Mouse (Mus musculus) neural tube, embryonic 12.5 days (tissue): ENCODE results near the gene Lrrc34. TPM values are rescaled to one million over a fixed set of nuclear protein-coding genes. Genes with fewer than 3 reads are reported as not detected.
A peak's percentile ranks its signal among the peaks of the same experiment; 100 is the strongest.

ENCODE experiments used
- ATAC-seq: fragments of 200-750 bp; cut with Nextera tagmentation; 2 replicates; pipeline ENCODE4 v1.8.0; 2017; ENCODE audit warnings: low read depth, mild to moderate bottlenecking, moderate TSS enrichment, moderate library complexity; ENCODE audit not compliant: low FRiP score
- H3K27ac ChIP-seq: fragments of 300-500 bp; sonication (generic); 2 replicates; pipeline ENCODE4 v1.5.1; 2016
- H3K27me3 ChIP-seq: fragments of 300-500 bp; sonication (generic); replicated peaks from 2 replicates; pipeline ENCODE4 v1.6.1; 2016; ENCODE audit warnings: mild to moderate bottlenecking
- H3K36me3 ChIP-seq: fragments of 300-500 bp; sonication (generic); 2 replicates; pipeline ENCODE4 v1.6.1; 2016; ENCODE audit warnings: mild to moderate bottlenecking
- H3K4me1 ChIP-seq: fragments of 300-500 bp; sonication (generic); 2 replicates; pipeline ENCODE4 v1.6.1; 2016
- H3K4me2 ChIP-seq: fragments of 300-500 bp; sonication (generic); replicated peaks from 2 replicates; pipeline ENCODE4 v1.6.1; 2016; ENCODE audit warnings: mild to moderate bottlenecking
- H3K4me3 ChIP-seq: fragments of 300-500 bp; sonication (generic); 2 replicates; pipeline ENCODE4 v1.5.1; 2016
- H3K9ac ChIP-seq: fragments of 300-500 bp; sonication (generic); 2 replicates; pipeline ENCODE4 v1.6.1; 2016; ENCODE audit warnings: mild to moderate bottlenecking
- H3K9me3 ChIP-seq: fragments of 300-500 bp; sonication (generic); 2 replicates; pipeline ENCODE4 v1.6.1; 2016; ENCODE audit warnings: mild to moderate bottlenecking
- WGBS: fragments of 180-500 bp; shearing (Covaris S2); methylation state at CpG from one replicate; pipeline ENCODE4 v1.1.7; 2016; 5-methylcytosine and 5-hydroxymethylcytosine counted together
- polyA plus RNA-seq: library from polyadenylated mRNA; unstranded; fragments of >200 nt; fragmentation: Nextera tagmentation; extraction: Ambion mirVana; gene quantifications from 2 replicates; pipeline ENCODE4 v1.2.1, GENCODE M21; 2016

Lrrc34 gene
- polyA plus RNA-seq, 1 experiment from 2014 or later = 1.6 TPM

DNA sequence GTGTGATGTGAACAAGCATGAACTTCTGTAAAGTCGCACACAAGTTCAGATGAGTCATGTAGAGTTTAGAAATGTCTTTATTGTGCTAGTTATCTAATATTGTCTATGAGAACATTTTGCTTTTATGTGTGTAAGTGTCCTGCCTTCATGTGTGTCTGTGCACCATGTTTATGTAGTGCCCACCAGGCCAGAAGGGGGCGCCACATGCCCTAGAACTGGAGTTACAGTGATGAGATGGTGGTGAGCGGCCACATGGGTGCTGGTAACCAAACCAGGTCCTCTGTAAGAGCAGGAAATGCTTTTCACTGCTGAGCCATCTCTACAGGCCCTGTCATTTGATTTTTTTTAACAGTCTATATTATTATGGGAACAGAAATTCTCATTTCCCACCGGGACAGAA, 12.0 kb downstream of the Lrrc34 start:
- no peaks in the 10 kb centered on the region for H3K4me1 ChIP-seq
- no peak overlapping the region for H3K4me2 ChIP-seq
- H3K4me3 ChIP-seq = no peak overlapping the region
- no peaks in the 10 kb centered on the region for H3K27me3 ChIP-seq
- H3K9me3 ChIP-seq = no peaks in the 10 kb centered on the region
- no peak for ATAC-seq
- H3K36me3 ChIP-seq = no peaks in the 10 kb centered on the region
- no peak overlapping the region for H3K27ac ChIP-seq
- no peak overlapping the region for H3K9ac ChIP-seq
- WGBS = 81% methylated on average over 4 of the region's 4 CpGs

DNA sequence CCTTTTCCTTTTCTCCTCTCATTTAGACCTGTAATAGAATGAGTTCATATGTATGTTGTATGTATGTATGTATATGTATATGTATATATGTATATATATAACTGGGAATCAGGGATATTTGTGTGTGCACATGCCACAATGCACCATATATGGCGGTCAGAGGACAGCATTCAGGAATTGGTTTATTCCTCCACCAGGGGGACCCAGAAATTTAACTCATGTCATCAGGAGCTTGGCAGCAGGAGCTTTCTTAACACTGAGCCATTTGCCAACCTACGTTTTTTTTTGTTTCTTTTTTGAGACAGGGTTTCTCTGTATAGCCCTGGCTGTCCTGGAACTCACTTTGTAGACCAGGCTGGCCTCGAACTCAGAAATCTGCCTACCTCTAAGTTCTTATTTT, 14.0 kb downstream of the Lrrc34 start:
- ATAC-seq = no peak
- H3K27me3 ChIP-seq = no peaks in the 10 kb centered on the region
- no peak overlapping the region for H3K4me2 ChIP-seq
- no peaks in the 10 kb centered on the region for H3K4me1 ChIP-seq
- H3K36me3 ChIP-seq = no peaks in the 10 kb centered on the region
- H3K27ac ChIP-seq = no peak overlapping the region
- H3K9ac ChIP-seq = no peak overlapping the region
- H3K9me3 ChIP-seq = no peaks in the 10 kb centered on the region
- WGBS = 67% methylated on average over 3 of the region's 3 CpGs
- H3K4me3 ChIP-seq = no peak overlapping the region

DNA sequence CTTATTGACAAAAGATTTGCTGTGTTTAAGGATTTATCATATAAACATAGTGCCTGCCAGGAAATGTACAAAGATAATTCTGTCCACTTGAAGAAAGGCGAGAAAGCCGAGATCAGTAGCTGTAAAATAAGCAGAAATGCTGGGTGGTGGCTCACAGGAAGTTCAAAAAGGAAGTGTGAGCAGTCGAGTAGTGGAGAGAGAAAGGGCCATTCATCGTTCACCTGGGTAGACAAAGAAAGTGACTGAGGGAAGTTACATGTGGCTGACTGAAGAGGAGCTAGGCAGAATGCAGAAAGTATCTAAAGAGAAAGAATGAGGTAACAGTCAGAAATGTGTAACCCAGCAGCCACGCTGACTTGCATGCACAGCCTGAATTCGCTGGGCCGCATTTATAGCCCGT, 27.5 kb downstream of the Lrrc34 start:
- H3K27ac ChIP-seq = no peak overlapping the region
- H3K36me3 ChIP-seq = peaks cover 42% of the 10 kb centered on the region
- no peak overlapping the region for H3K4me3 ChIP-seq
- H3K27me3 ChIP-seq = no peaks in the 10 kb centered on the region
- H3K9ac ChIP-seq = no peak overlapping the region
- ATAC-seq = no peak
- H3K4me2 ChIP-seq = no peak overlapping the region
- H3K9me3 ChIP-seq = no peaks in the 10 kb centered on the region
- 87% methylated on average over 8 of the region's 8 CpGs for WGBS
- H3K4me1 ChIP-seq = no peaks in the 10 kb centered on the region

DNA sequence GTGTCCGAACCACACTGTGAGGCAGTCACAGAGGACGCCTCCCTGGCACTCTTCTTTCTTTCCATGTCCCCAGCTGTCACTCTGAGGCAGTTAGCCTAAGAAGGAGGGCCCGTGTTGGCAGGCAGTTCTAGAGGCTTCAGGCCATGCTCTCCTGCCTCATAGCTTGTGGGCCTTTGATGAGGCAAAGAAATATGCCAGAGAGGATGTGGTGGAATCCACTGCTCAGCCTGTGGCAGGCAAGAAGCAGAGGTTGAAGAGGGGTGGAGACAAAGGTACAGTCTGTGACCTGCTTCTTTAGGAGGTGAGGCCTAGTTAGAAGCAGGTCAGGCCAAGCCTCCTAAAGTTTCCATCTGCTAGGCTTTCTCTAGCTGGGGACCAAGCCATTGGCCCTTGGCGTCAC, 36.7 kb downstream of the Lrrc34 start:
- no peak overlapping the region for H3K9ac ChIP-seq
- WGBS = 89% methylated on average over 4 of the region's 4 CpGs
- peaks cover 71% of the 10 kb centered on the region for H3K36me3 ChIP-seq
- no peak overlapping the region for H3K4me3 ChIP-seq
- no peaks in the 10 kb centered on the region for H3K4me1 ChIP-seq
- no peaks in the 10 kb centered on the region for H3K9me3 ChIP-seq
- H3K27me3 ChIP-seq = no peaks in the 10 kb centered on the region
- no peak for ATAC-seq
- H3K4me2 ChIP-seq = no peak overlapping the region
- no peak overlapping the region for H3K27ac ChIP-seq

DNA sequence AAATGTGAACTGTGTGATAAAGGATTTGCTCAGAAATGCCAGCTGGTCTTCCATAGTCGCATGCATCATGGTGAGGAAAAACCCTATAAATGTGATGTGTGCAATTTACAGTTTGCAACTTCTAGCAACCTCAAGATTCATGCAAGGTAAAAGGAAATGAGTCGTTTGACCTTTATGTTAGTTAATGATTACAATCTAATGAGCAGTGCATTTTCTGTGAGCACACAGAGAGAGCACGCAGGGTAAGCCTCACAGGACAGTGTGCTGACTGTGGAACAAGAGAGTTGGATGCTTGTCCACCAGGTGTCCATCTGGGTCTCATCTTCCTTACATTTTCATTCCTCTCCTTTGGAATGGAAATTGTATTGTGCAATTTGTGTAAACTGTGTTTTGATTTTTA, 38.7 kb downstream of the Lrrc34 start:
- Histone ChIP-seq H3K36me3 (peaks cover 62% of the 10 kb centered on the region), H3K9me3 (no peaks in the 10 kb centered on the region), H3K4me2 (no peak overlapping the region), H3K4me1 (no peaks in the 10 kb centered on the region), H3K27me3 (no peaks in the 10 kb centered on the region), H3K4me3 (no peak overlapping the region), H3K9ac (no peak overlapping the region), H3K27ac (no peak overlapping the region)
- ATAC-seq = no peak
- WGBS = 89% methylated on average over 3 of the region's 3 CpGs

DNA sequence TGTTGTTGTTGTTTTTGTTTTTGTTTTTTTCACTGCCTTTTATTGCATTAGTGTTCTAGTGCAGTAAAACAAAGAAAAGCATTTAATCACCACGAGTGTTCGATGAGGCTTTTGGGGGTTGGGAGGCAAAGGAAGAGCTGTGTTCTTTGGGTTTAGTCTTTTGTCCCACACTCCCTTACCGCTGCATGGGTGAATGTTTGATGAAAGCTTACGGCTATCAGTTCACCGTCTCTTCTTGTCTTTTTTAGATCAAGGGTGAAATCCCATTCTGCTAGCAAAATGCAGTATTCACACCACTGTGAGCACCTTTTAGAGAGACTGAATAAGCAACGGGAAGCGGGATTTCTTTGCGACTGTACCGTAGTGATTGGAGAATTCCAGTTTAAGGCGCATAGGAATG, 44.4 kb downstream of the Lrrc34 start:
- WGBS = 32% methylated on average over 10 of the region's 10 CpGs
- H3K27ac ChIP-seq = no peak overlapping the region

DNA sequence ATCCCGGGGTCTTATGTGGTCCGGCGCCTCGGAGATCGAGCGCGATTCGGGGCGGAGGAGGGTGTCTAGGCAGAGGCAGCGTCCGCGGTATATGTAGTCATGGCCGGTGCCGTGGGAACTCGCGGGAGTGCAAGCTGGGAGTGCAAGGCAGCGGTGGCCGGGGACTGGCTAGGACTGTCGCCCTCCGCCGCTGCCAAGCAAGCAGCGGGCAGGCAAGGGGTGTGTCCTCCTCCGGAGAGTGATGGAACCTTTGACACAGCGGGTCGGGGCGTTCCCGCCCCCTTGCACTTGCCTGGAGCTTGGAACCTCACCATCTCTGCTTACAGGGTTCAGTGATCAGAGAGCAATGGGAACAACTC, 45.0 kb downstream of the Lrrc34 start:
- Histone ChIP-seq H3K36me3 (peaks cover 18% of the 10 kb centered on the region), H3K27me3 (peaks cover 4% of the 10 kb centered on the region; the same call in 1 of the 2 replicates), H3K4me2 (peak overlapping the region; percentile 78), H3K4me1 (peaks cover 16% of the 10 kb centered on the region), H3K9me3 (no peaks in the 10 kb centered on the region), H3K4me3 (peak overlapping the region; percentile 89), H3K27ac (peak overlapping the region; percentile 91), H3K9ac (peak overlapping the region; percentile 83)
- WGBS = under 1% methylated on average over 27 of the region's 27 CpGs
- ATAC-seq = peak; percentile 60; the same call in 1 of the 2 replicates

More for the DNA sequence above, 44.4 kb downstream of the Lrrc34 start:
- peak overlapping the region; percentile 83 for H3K9ac ChIP-seq
- H3K36me3 ChIP-seq = peaks cover 21% of the 10 kb centered on the region
- H3K4me1 ChIP-seq = peaks cover 16% of the 10 kb centered on the region
- peak overlapping the region; percentile 78 for H3K4me2 ChIP-seq
- ATAC-seq = no peak
- peak overlapping the region; percentile 89 for H3K4me3 ChIP-seq
- no peaks in the 10 kb centered on the region for H3K9me3 ChIP-seq
- H3K27me3 ChIP-seq = peaks cover 3% of the 10 kb centered on the region; the same call in 1 of the 2 replicates

DNA sequence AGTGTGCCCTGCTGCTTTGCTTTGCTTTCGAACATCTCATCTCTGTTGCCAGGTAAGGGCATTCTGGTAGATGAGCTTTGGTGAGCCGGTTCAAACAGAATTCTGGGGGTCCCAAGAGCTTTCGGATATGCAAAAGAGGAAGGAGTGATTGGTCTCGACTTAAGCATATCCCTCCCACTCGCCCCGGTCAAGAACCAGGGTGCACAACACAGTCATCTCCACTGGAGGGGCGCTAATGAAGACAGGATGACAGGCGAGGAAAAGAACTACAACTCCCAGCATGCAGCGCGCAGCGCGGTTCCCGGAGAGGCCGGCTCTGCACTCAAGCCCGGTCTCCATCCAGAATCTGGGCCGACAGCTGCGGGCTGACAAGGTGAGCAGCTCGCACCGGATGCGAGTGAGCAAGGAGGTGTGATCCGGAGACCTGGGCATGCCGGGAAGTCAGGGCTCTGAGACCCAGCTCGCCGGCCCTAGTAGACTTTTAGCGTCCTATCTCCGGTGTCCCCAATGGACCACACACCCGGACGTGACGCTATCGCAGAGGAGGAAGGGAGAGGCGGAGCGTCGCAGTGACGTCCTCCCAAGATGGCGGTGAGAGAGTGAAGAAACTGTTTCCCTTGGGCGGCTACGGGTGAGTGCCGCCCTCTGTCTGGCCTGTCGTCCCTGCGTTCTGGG, 45.5 kb downstream of the Lrrc34 start, which contains the start of gene Mynn:
TSS of gene Mynn (plus strand) at position 1 of the 675 bp plus-strand sequence.
- Histone ChIP-seq H3K4me2 (peak within 1 kb of the TSS; percentile 78), H3K4me1 (peaks cover 16% of the 10 kb centered on the region), H3K27ac (peak within 1 kb of the TSS; percentile 91), H3K27me3 (peaks cover 4% of the 10 kb centered on the region; the same call in 1 of the 2 replicates), H3K4me3 (peak within 1 kb of the TSS; percentile 89), H3K36me3 (peaks cover 13% of the 10 kb centered on the region), H3K9me3 (no peaks in the 10 kb centered on the region), H3K9ac (peak within 1 kb of the TSS; percentile 83)
- peak; percentile 95 for ATAC-seq
- under 1% methylated on average over 40 of the region's 40 CpGs for WGBS

DNA sequence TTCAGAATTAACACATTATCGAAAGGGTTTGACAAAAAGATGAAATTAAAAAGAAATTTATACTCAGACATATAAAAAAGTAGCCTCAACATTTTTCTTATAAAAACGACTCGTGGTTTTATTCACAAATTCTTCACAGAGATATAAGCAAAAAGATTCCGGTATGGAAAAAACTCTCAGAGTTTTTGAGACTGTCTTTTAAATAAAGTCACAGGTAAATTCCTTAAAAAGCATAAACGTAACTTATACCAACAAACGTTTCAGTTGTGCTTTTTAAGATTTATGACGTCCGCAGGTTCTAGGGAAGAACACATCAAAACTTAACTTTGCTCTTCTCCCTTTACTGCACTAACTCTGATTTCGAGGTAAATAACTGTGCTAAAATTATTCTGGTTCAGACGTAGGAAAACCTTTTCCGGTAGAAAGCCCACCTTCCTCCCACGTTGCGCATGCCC, 46.0 kb downstream of the Lrrc34 start:
- H3K4me1 ChIP-seq = peaks cover 16% of the 10 kb centered on the region
- peak overlapping the region; percentile 83; the same call in 1 of the 2 replicates for H3K9ac ChIP-seq
- H3K27me3 ChIP-seq = peaks cover 4% of the 10 kb centered on the region; the same call in 1 of the 2 replicates
- H3K36me3 ChIP-seq = peaks cover 10% of the 10 kb centered on the region
- no peaks in the 10 kb centered on the region for H3K9me3 ChIP-seq
- H3K4me3 ChIP-seq = peak overlapping the region; percentile 89
- ATAC-seq = no peak
- WGBS = 1% methylated on average over 13 of the region's 13 CpGs
- peak overlapping the region; percentile 78 for H3K4me2 ChIP-seq
- H3K27ac ChIP-seq = peak overlapping the region; percentile 91

DNA sequence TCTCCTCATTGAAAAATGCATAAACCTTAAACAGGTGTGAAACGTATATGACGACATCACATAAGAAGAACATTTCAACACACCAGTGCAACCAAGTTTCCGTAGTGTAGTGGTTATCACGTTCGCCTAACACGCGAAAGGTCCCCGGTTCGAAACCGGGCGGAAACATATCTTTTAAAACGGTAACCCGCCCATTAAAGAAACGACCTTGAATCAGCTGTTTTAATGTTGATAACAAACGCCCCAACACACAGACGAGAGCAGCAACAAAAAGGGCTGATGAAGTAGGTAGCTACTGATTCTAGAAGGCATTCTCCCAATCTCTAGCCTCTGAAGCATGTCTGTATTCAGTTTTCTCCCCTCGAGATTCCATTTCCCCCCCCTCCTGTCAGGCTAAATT, 46.5 kb downstream of the Lrrc34 start:
- no peaks in the 10 kb centered on the region for H3K9me3 ChIP-seq
- peak overlapping the region; percentile 78 for H3K4me2 ChIP-seq
- ATAC-seq = peak; percentile 15
- peak overlapping the region; percentile 46 for H3K4me3 ChIP-seq
- H3K36me3 ChIP-seq = peaks cover 8% of the 10 kb centered on the region
- WGBS = under 1% methylated on average over 17 of the region's 17 CpGs
- peaks cover 4% of the 10 kb centered on the region; the same call in 1 of the 2 replicates for H3K27me3 ChIP-seq
- H3K9ac ChIP-seq = no peak overlapping the region
- H3K27ac ChIP-seq = no peak overlapping the region
- H3K4me1 ChIP-seq = peaks cover 16% of the 10 kb centered on the region

DNA sequence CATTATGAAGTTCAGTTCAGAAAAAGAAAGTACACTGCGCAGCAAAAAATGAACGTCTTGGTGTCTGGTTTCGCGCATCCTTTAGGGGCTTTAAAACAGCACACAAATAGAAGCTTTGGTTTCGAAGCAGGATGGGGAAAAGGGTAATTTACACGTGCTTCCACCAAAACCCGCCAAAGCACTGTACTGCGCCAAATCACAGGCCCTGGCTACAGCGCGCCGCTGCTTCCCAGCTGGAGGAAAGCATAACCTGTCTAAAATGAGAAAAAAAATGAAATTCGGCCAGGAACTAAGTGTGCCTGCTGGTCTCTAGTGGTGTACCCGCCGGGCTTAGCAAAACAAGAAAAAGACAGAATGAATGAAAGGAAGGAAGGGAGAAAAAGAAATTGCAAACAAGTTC, 47.0 kb downstream of the Lrrc34 start:
- under 1% methylated on average over 14 of the region's 14 CpGs for WGBS
- H3K4me3 ChIP-seq = peak overlapping the region; percentile 46
- H3K27ac ChIP-seq = no peak overlapping the region
- ATAC-seq = no peak
- peaks cover 16% of the 10 kb centered on the region for H3K4me1 ChIP-seq
- H3K9ac ChIP-seq = 0 out of 2 replicates have a peak overlapping the region, but pooled peaks have one; percentile 29
- H3K9me3 ChIP-seq = no peaks in the 10 kb centered on the region
- H3K27me3 ChIP-seq = peaks cover 4% of the 10 kb centered on the region; the same call in 1 of the 2 replicates
- H3K36me3 ChIP-seq = peaks cover 7% of the 10 kb centered on the region
- peak overlapping the region; percentile 78 for H3K4me2 ChIP-seq

DNA sequence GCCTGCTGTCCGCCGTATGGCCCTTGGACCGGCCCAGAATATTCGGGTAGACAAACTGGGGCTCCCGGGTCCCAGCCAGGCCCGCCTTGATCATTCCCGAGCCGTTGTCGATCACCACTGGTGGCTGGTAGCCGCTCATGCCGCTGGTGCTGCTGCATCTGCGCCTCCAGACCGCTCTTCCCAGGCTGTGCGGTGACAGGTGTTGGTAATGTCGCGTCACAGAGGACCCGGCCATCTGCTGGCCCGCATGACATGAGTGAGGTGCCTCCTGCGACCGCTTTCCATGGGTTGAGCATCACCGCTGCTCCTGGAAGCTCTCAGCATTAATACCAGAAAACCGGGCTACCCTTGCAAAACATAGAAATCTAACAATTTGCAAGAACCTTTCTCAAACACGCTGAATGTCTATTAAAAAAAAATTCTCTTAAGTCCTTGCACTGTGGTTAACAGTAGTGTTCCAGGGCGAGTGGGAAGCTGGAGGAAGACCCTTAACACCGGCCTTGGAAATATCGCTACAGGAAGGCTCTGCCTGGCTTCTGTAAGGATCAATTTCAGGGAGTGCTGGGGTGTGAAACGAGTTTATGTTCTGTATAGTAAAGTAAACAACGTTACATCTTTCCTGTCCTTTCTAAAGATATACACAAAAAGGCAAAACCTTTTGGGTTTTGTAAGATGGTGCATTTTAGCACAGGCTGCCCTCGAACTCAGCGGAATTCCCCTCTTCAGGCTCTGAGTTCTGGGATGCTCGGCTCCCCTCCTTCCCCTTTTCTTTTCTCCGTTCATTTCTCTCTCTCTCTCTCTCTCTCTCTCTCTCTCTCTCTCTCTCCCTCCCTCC, 47.7 kb downstream of the Lrrc34 start, which contains the start of gene Actrt3:
TSS of gene Actrt3 (minus strand) at position 229 of the 835 bp plus-strand sequence.
- WGBS = 2% methylated on average over 32 of the region's 32 CpGs
- Histone ChIP-seq H3K36me3 (peaks cover 7% of the 10 kb centered on the region), H3K9ac (peak within 1 kb of the TSS; percentile 36), H3K27me3 (peaks cover 4% of the 10 kb centered on the region; the same call in 1 of the 2 replicates), H3K4me1 (peaks cover 16% of the 10 kb centered on the region), H3K9me3 (no peaks in the 10 kb centered on the region), H3K27ac (no peak within 1 kb of the TSS), H3K4me2 (peak within 1 kb of the TSS; percentile 78), H3K4me3 (peak within 1 kb of the TSS; percentile 46)
- no peak for ATAC-seq
